Mouse (Mus musculus): ENCODE measurements around the gene Cabin1.

GRCm38 (mm10) chr10:75625920-75626319 lies 138.2 kb downstream of the Cabin1 start:
- TF ChIP-seq CTCF (IDR thresholded peaks at IDR 0.05 in 2 of 3, conservative IDR thresholded peaks at IDR 0.05 in 1 of 3; ENCODE audit: control insufficient read depth in 1 of 3, insufficient read depth in 1 of 3, low read depth in 2 of 3, low read length in 3 of 3, poor library complexity in 1 of 3, severe bottlenecking in 1 of 3) (no peak), RAD21 (IDR thresholded peaks at IDR 0.05; ENCODE audit: low read depth, low read length) (no peak), EP300 (IDR thresholded peaks at IDR 0.05; ENCODE audit: low read depth in 1 of 2, low read length in 2 of 2) (no peak)
